Mouse (Mus musculus) stomach, postnatal 0 days (tissue): ENCODE measurements around the gene Slc25a1. TPM values are rescaled to one million over a fixed set of nuclear protein-coding genes. Genes with fewer than 3 reads are reported as not detected.

Source experiments
- ATAC-seq: fragments of 200-750 bp; cut with Nextera tagmentation; 2 replicates; pipeline ENCODE4 v1.8.0; 2017; ENCODE audit not compliant: low FRiP score, low TSS enrichment
- DNase-seq: peaks from one replicate; pipeline ENCODE4 v3.0.0-alpha.2; 2016; ENCODE audit warnings: low spot score
- H3K27ac ChIP-seq: fragments of 300-500 bp; sonication (generic); replicated peaks from 2 replicates; pipeline ENCODE4 v1.5.1; 2014; ENCODE audit warnings: mild to moderate bottlenecking, control low read depth
- H3K27me3 ChIP-seq: fragments of 300-500 bp; sonication (generic); 2 replicates; pipeline ENCODE4 v1.6.1; 2014; ENCODE audit warnings: low read length; ENCODE audit not compliant: control insufficient read depth, insufficient read depth
- H3K36me3 ChIP-seq: fragments of 300-500 bp; sonication (generic); 2 replicates; pipeline ENCODE4 v1.6.1; 2014; ENCODE audit warnings: low read length, mixed read lengths; ENCODE audit not compliant: control insufficient read depth, insufficient read depth
- H3K4me1 ChIP-seq: fragments of 300-500 bp; sonication (generic); replicated peaks from 2 replicates; pipeline ENCODE4 v1.6.1; 2014; ENCODE audit warnings: antibody characterized with exemption; ENCODE audit not compliant: control insufficient read depth, insufficient read depth
- H3K4me2 ChIP-seq: fragments of 300-500 bp; sonication (generic); replicated peaks from 2 replicates; pipeline ENCODE4 v1.6.1; 2014; ENCODE audit warnings: low read depth, mild to moderate bottlenecking, control low read depth, moderate library complexity
- H3K4me3 ChIP-seq: fragments of 300-500 bp; sonication (generic); 2 replicates; pipeline ENCODE4 v1.5.1; 2014; ENCODE audit warnings: low read depth, low read length, control low read depth
- H3K9ac ChIP-seq: fragments of 300-500 bp; sonication (generic); 2 replicates; pipeline ENCODE4 v1.6.1; 2014; ENCODE audit warnings: mild to moderate bottlenecking, low read length, control low read depth, mixed read lengths
- H3K9me3 ChIP-seq: fragments of 300-500 bp; sonication (generic); 2 replicates; pipeline ENCODE4 v1.6.1; 2016; ENCODE audit warnings: low read length; ENCODE audit not compliant: control insufficient read depth
- CTCF ChIP-seq: IDR thresholded peaks from 2 replicates; pipeline ENCODE4 v1.5.1; 2016; ENCODE audit warnings: antibody characterized with exemption, low read depth, mild to moderate bottlenecking, moderate library complexity
- EP300 ChIP-seq: optimal IDR thresholded peaks from 2 replicates; pipeline ENCODE3; 2016; ENCODE audit warnings: antibody characterized with exemption
- WGBS: fragments of 180-500 bp; shearing (Covaris S2); extraction: QIAGEN DNeasy Blood & Tissue Kit; methylation state at CpG from one replicate; pipeline ENCODE4 v1.1.7; 2014; 5-methylcytosine and 5-hydroxymethylcytosine counted together
- polyA plus RNA-seq: library from polyadenylated mRNA; unstranded; fragments of >200 nt; fragmentation: Nextera tagmentation; extraction: Ambion mirVana; gene quantifications from 2 replicates; pipeline ENCODE4 v1.2.1, GENCODE M21; 2015

Slc25a1 gene
- polyA plus RNA-seq, 1 experiment from 2014 or later: 219 TPM

- Histone ChIP-seq H3K27ac (no peak overlapping the region; the same call in 1 of the 2 replicates), H3K9ac (no peak overlapping the region), H3K27me3 (no peaks in the 10 kb centered on the region), H3K4me2 (no peak overlapping the region), H3K36me3 (no peaks in the 10 kb centered on the region), H3K4me1 (peaks cover 6% of the 10 kb centered on the region; the same call in 1 of the 2 replicates), H3K4me3 (no peak overlapping the region), H3K9me3 (no peaks in the 10 kb centered on the region)
- TF ChIP-seq EP300 (no peak), CTCF (no peak)
- 36% methylated on average over 3 of the region's 3 CpGs for WGBS
- DNase-seq (peak; percentile 36), ATAC-seq (no peak)
Observed at GRCm38 (mm10) chr16:17892606-17893005, 35.4 kb downstream of the Slc25a1 start.

GRCm38 (mm10) chr16:17891567-17891959 is 36.5 kb downstream of the Slc25a1 start, which contains the start of gene Gm20518:
Gm20518 (minus strand) TSS chr16:17891671.
- ATAC-seq (peak; percentile 98), DNase-seq (peak; percentile 100)
- TF ChIP-seq CTCF: peak; percentile 27; the same call in 1 of the 2 replicates
- no peak for TF ChIP-seq EP300
- Histone ChIP-seq H3K4me2 (peak within 1 kb of the TSS; percentile 75), H3K9ac (peak within 1 kb of the TSS; percentile 89), H3K36me3 (no peaks in the 10 kb centered on the region), H3K4me3 (peak within 1 kb of the TSS; percentile 80), H3K27me3 (no peaks in the 10 kb centered on the region), H3K4me1 (peaks cover 6% of the 10 kb centered on the region; the same call in 1 of the 2 replicates), H3K27ac (peak within 1 kb of the TSS; percentile 93), H3K9me3 (no peaks in the 10 kb centered on the region)
- under 1% methylated on average over 27 of the region's 38 CpGs for WGBS

GRCm38 (mm10) chr16:17890917-17891566 is 37.0 kb downstream of the Slc25a1 start:
- Histone ChIP-seq H3K27me3 (no peaks in the 10 kb centered on the region), H3K4me1 (peaks cover 6% of the 10 kb centered on the region; the same call in 1 of the 2 replicates), H3K9ac (peak overlapping the region; percentile 89), H3K9me3 (no peaks in the 10 kb centered on the region), H3K27ac (peak overlapping the region; percentile 93), H3K4me3 (peak overlapping the region; percentile 80), H3K36me3 (no peaks in the 10 kb centered on the region), H3K4me2 (peak overlapping the region; percentile 75)
- TF ChIP-seq CTCF (peak; percentile 1; the same call in 1 of the 2 replicates), EP300 (no peak)
- peak; percentile 77 for ATAC-seq
- under 1% methylated on average over 37 of the region's 44 CpGs for WGBS
- peak; percentile 95 for DNase-seq

GRCm38 (mm10) chr16:17890342-17890727 is 37.7 kb downstream of the Slc25a1 start:
- H3K27ac ChIP-seq: peak overlapping the region; percentile 93; the same call in 1 of the 2 replicates
- H3K4me3 ChIP-seq: peak overlapping the region; percentile 80
- H3K9ac ChIP-seq: peak overlapping the region; percentile 89
- no peaks in the 10 kb centered on the region for H3K27me3 ChIP-seq
- no peaks in the 10 kb centered on the region for H3K36me3 ChIP-seq
- ATAC-seq (no peak), DNase-seq (no peak)
- H3K4me2 ChIP-seq: peak overlapping the region; percentile 75
- TF ChIP-seq EP300 (no peak), CTCF (no peak)
- no peaks in the 10 kb centered on the region for H3K9me3 ChIP-seq
- H3K4me1 ChIP-seq: peaks cover 6% of the 10 kb centered on the region; the same call in 1 of the 2 replicates
- WGBS: 50% methylated on average over 2 of the region's 2 CpGs

DNA sequence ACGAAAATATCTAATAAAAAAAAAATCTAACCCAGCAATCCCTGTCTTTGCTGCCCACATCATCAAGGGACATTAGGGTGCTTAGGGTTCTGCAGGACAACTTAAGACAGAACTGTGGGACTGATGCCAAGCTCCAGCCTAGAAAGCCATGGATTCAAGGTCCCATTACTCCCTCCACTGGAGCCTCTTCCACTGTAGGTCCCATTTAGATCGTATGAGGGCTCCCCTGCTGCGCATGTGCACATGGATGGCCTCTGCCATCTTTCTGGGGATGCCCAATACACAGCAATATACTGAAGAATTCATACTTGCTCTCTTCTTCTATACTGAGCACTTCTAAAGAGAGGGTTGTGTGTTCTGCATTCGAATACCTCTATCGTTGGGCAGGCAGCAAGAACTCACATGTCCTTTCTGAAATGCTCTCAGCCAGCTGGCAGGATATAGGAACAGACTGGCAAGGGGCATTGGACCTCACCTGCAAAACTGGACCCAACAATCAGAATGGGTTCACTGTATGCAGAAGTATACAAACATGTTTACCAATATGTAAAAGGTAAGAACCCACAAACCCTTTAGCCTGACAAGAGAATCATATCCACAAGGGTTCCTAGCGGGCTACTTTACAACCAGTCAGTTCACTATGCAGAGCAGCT is 38.2 kb downstream of the Slc25a1 start:
- H3K36me3 ChIP-seq: no peaks in the 10 kb centered on the region
- peaks cover 6% of the 10 kb centered on the region; the same call in 1 of the 2 replicates for H3K4me1 ChIP-seq
- DNase-seq: no peak
- H3K27ac ChIP-seq: no peak overlapping the region
- ATAC-seq: no peak
- H3K27me3 ChIP-seq: no peaks in the 10 kb centered on the region
- TF ChIP-seq CTCF (no peak), EP300 (no peak)
- H3K9ac ChIP-seq: no peak overlapping the region; the same call in 1 of the 2 replicates
- 80% methylated on average over 6 of the region's 6 CpGs for WGBS
- peak overlapping the region; percentile 75 for H3K4me2 ChIP-seq
- H3K9me3 ChIP-seq: no peaks in the 10 kb centered on the region
- no peak overlapping the region for H3K4me3 ChIP-seq
